Mouse (Mus musculus) cerebellum, adult (tissue): ENCODE results near the gene Fam221a.
"Not testable (repeated sequence)": the region's sequence is repeated elsewhere in the genome, so short reads cannot be mapped to it uniquely, and the experiment has no call there.

Experiments
- ATAC-seq: cut with Nextera tagmentation; 2 replicates; pipeline ENCODE4 v1.9.2; 2017; ENCODE audit warnings: mild to moderate bottlenecking, moderate library complexity, mixed read lengths; ENCODE audit not compliant: insufficient number of reproducible peaks, low FRiP score, low TSS enrichment

Fam221a gene

DNA sequence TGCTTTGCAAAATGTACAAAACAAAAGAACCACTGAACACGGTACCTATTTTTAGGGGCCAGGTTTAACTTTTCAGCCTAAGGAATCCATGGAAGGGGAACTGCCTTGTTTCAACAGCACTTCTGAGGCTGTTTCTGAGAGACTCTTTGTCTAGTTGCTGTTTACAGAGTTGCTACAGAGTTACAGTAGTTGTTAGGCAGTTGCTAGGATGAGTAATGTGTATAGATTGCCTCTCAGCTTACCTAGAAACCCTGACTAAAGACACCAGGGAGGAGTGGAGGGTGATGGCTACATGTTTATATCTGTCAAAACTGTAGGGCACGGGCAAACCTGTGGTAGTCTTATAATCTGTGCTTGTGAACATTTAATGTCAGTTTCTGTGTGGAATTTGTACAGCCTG is 6.4 kb downstream of the Fam221a start:
- ATAC-seq = no peak

DNA sequence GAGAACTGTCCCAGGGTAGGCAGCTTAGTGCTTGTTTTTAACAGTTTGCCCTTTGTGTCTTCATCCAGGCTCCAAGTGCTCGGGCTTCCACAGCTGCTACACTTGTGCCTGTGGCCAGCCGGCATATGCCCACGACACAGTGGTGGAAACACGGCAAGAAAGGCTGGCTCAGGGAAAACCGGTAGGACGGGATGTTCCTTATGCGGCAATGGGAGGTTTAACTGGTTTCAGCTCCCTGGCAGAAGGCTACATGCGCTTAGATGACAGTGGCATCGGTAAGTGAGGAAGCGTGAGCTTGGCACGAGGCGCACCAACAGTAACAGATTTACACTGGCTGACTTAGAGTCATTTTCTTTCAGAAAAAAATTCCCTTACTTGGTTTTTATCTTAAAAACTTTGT is 10.8 kb downstream of the Fam221a start:
- no peak for ATAC-seq

- ATAC-seq = no peak
Measured at GRCm38 (mm10) chr6:49394276-49394675, 26.7 kb downstream of the Fam221a start.

GRCm38 (mm10) chr6:49395316-49395715 is 27.8 kb downstream of the Fam221a start, which contains the start of gene Stk31:
Gene Stk31 (plus strand): TSS chr6:49395604.
- no peak for ATAC-seq

DNA sequence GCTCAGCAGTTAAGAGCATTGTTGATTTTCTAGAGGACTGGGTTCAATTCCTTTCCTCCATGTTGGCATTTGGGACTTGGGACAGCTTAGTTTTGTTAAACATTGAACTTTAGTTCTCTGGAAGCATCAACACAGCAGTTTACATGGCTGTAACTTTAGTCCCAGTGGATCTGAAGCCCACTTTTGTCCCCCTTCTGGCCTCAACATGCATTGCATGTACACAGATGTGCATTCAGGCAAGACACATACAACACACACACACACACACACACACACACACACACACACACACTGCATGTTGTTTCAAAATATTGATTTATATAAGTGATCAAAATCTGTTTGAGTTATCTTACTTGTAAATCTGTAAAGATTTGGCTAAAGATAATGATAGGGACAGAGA is 29.9 kb downstream of the Fam221a start:
- ATAC-seq = no peak

DNA sequence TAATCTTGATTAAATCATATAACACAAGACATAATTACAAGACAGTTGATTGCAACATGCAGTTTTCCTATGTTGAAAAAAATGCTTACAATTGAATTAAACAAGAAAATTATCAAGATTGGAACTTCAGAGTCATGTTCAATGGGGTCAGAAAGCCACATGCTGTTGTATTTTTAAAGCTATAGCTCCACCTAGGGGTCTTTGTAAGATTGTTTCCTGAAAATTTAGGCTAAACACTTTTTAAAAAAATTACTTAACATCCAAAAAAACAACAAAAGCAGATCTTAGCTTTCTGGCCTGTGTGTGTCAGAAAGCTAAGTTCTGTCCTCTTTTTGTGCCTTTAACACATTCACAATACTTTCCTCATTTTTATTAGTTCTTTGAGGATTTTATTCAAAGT is 30.8 kb downstream of the Fam221a start:
- ATAC-seq = no peak

- no peak for ATAC-seq
Measured at GRCm38 (mm10) chr6:49410830-49411229, 43.3 kb downstream of the Fam221a start.

GRCm38 (mm10) chr6:49412967-49413366 is 45.4 kb downstream of the Fam221a start:
- ATAC-seq = not testable (repeated sequence)

DNA sequence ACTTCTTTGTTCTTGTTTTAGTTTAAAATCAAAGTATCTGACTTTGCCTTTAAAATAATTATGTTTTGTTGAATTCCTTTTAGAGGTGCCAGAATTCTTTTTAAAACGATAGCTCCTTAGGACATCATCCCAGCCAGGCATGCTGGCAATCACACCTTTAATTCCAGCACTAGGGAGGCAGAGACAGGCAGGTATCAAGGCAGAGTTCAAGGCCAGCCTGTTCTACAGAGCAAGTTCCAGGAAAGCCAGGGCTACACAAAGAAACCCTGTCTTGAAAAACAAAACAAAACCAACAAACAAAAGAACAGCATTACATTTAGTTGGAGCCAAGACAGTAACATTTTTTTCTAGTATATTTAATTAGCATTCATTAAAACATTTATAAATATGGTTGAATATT is 48.4 kb downstream of the Fam221a start:
- no peak for ATAC-seq

- no peak for ATAC-seq
Measured at GRCm38 (mm10) chr6:49437306-49437705, 69.8 kb downstream of the Fam221a start.
